Mouse (Mus musculus) E14TG2a.4 (cell line): ENCODE measurements around the gene Haus4.
A peak's percentile ranks its signal among the peaks of the same experiment; 100 is the strongest.

ENCODE experiments used
- H3K27me3 ChIP-seq: 2 replicates; pipeline ENCODE4 v1.6.1; 2014; ENCODE audit warnings: low read length, control low read depth; ENCODE audit not compliant: insufficient read depth
- H3K36me3 ChIP-seq: 2 replicates; pipeline ENCODE4 v1.6.1; 2014; ENCODE audit warnings: low read length, control low read depth; ENCODE audit not compliant: insufficient read depth
- H3K4me1 ChIP-seq: replicated peaks from 2 replicates; pipeline ENCODE4 v1.6.1; 2014; ENCODE audit warnings: low read depth, low read length, control low read depth
- H3K4me3 ChIP-seq: replicated peaks from 2 replicates; pipeline ENCODE4 v1.5.1; 2014; ENCODE audit warnings: mild to moderate bottlenecking, low read length
- H3K9me3 ChIP-seq: 2 replicates; pipeline ENCODE4 v1.6.1; 2014; ENCODE audit warnings: low read length, control low read depth
- CTCF ChIP-seq: conservative IDR thresholded peaks from 2 replicates; pipeline ENCODE4 v1.5.1; 2014; ENCODE audit warnings: low read length
- NANOG ChIP-seq: IDR thresholded peaks from 2 replicates; pipeline ENCODE4 v1.6.1; 2014; ENCODE audit warnings: borderline replicate concordance, low read length, mixed read lengths
- POU5F1 ChIP-seq: IDR thresholded peaks from 2 replicates; pipeline ENCODE4 v1.6.1; 2014; ENCODE audit warnings: low read length, borderline replicate concordance

Gene Haus4

GRCm38 (mm10) chr14:54523600-54523999 lies 30.8 kb downstream of the Haus4 start:
- Histone ChIP-seq H3K4me1 (peaks cover 23% of the 10 kb centered on the region), H3K36me3 (no peaks in the 10 kb centered on the region), H3K27me3 (peaks cover 7% of the 10 kb centered on the region; the same call in 1 of the 2 replicates), H3K9me3 (no peaks in the 10 kb centered on the region), H3K4me3 (no peak overlapping the region)
- TF ChIP-seq CTCF (peak; percentile 78), POU5F1 (no peak), NANOG (no peak)

- peaks cover 46% of the 10 kb centered on the region for H3K36me3 ChIP-seq
- peaks cover 21% of the 10 kb centered on the region for H3K4me1 ChIP-seq
- H3K9me3 ChIP-seq: peaks cover 50% of the 10 kb centered on the region
- H3K4me3 ChIP-seq: peak overlapping the region; percentile 92
- no peaks in the 10 kb centered on the region for H3K27me3 ChIP-seq
- TF ChIP-seq NANOG (no peak), POU5F1 (no peak), CTCF (no peak)
Observed at GRCm38 (mm10) chr14:54516710-54517310, 37.6 kb downstream of the Haus4 start.

DNA sequence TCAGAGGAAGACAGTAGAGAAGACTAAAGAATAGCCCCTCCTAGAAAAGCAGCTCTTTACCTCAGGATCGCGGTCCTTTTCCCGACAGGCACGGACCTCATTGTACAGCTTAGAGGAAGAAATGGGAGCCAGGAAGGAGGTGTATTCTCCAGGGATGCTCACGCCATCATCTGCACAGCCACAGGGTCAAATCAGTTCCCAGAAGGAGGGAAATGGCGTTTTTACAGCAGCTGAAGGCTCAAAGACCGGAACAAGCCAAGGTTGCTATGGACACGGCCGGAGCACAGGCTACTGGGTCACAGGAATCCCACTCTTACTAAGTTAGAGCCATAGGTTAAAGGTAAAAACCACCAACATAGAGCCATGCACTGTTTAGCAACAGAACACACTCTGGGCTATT lies 44.6 kb downstream of the Haus4 start:
- Histone ChIP-seq H3K36me3 (peaks cover 95% of the 10 kb centered on the region), H3K27me3 (no peaks in the 10 kb centered on the region), H3K9me3 (peaks cover 100% of the 10 kb centered on the region), H3K4me3 (peak overlapping the region; percentile 17; the same call in 1 of the 2 replicates), H3K4me1 (no peaks in the 10 kb centered on the region)
- TF ChIP-seq CTCF (no peak), POU5F1 (no peak), NANOG (no peak)

- Histone ChIP-seq H3K36me3 (peaks cover 30% of the 10 kb centered on the region), H3K27me3 (no peaks in the 10 kb centered on the region), H3K9me3 (peaks cover 46% of the 10 kb centered on the region), H3K4me3 (no peak overlapping the region), H3K4me1 (no peaks in the 10 kb centered on the region)
- TF ChIP-seq CTCF (no peak), POU5F1 (no peak), NANOG (no peak)
Observed at GRCm38 (mm10) chr14:54503092-54503491, 51.3 kb downstream of the Haus4 start.

DNA sequence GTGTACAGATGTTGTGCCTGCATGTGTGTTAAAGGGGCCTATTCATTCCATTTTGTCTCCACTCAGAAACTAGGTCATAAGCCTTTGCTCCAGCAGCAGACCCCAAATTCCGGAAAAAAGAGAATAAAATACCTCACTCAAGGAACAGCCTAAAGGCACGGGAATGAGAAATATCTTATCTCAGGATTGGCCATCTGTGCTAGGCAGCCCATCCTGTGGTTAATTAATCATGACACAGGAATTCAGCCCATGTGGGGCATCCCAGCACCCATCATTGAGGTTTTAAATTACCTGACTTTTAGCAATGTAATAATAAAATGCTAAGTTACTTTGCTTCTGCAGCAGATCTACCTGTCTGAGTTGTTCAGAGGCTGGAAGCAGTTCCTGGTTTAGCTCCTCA lies 53.1 kb downstream of the Haus4 start:
- TF ChIP-seq CTCF (no peak), POU5F1 (no peak)

GRCm38 (mm10) chr14:54499330-54499729 lies 55.1 kb downstream of the Haus4 start:
- TF ChIP-seq NANOG (no peak), CTCF (no peak), POU5F1 (no peak)
- no peaks in the 10 kb centered on the region for H3K27me3 ChIP-seq
- no peak overlapping the region for H3K4me3 ChIP-seq
- no peaks in the 10 kb centered on the region for H3K36me3 ChIP-seq
- peaks cover 8% of the 10 kb centered on the region for H3K9me3 ChIP-seq
- no peaks in the 10 kb centered on the region for H3K4me1 ChIP-seq

More for the DNA sequence above, 53.1 kb downstream of the Haus4 start:
- no peaks in the 10 kb centered on the region for H3K4me1 ChIP-seq
- peaks cover 13% of the 10 kb centered on the region for H3K36me3 ChIP-seq
- H3K9me3 ChIP-seq: peaks cover 28% of the 10 kb centered on the region
- H3K27me3 ChIP-seq: no peaks in the 10 kb centered on the region
- no peak overlapping the region for H3K4me3 ChIP-seq

GRCm38 (mm10) chr14:54496706-54497105 lies 57.7 kb downstream of the Haus4 start:
- H3K36me3 ChIP-seq: no peaks in the 10 kb centered on the region
- H3K27me3 ChIP-seq: no peaks in the 10 kb centered on the region
- H3K9me3 ChIP-seq: peaks cover 4% of the 10 kb centered on the region; the same call in 1 of the 2 replicates
- TF ChIP-seq POU5F1 (no peak), NANOG (no peak), CTCF (no peak)
- H3K4me3 ChIP-seq: no peak overlapping the region
- H3K4me1 ChIP-seq: peaks cover 6% of the 10 kb centered on the region

GRCm38 (mm10) chr14:54494234-54494633 lies 60.2 kb downstream of the Haus4 start:
- Histone ChIP-seq H3K9me3 (0 out of 2 replicates have a peak, but pooled peaks cover 4% of the 10 kb centered on the region), H3K36me3 (no peaks in the 10 kb centered on the region), H3K27me3 (no peaks in the 10 kb centered on the region), H3K4me3 (no peak overlapping the region), H3K4me1 (peaks cover 6% of the 10 kb centered on the region)
- peak; percentile 70 for TF ChIP-seq CTCF
- TF ChIP-seq POU5F1: no peak

- H3K4me1 ChIP-seq: peaks cover 6% of the 10 kb centered on the region
- 0 out of 2 replicates have a peak, but pooled peaks cover 4% of the 10 kb centered on the region for H3K9me3 ChIP-seq
- H3K27me3 ChIP-seq: no peaks in the 10 kb centered on the region
- no peak overlapping the region for H3K4me3 ChIP-seq
- H3K36me3 ChIP-seq: no peaks in the 10 kb centered on the region
- no peak for TF ChIP-seq NANOG
Observed at GRCm38 (mm10) chr14:54493236-54493635, 61.2 kb downstream of the Haus4 start.
